Mouse (Mus musculus) kidney, adult 11 months (tissue): ENCODE measurements around the gene Dytn.

Experiments
- DNase-seq: peaks from one replicate; pipeline ENCODE4 v3.0.0; 2022

Gene Dytn

GRCm38 (mm10) chr1:63573864-63574611 lies 112.7 kb downstream of the Dytn start:
- DNase-seq = no peak

GRCm38 (mm10) chr1:63573432-63573831 lies 113.3 kb downstream of the Dytn start:
- no peak for DNase-seq
